In genomic region chr15:82872037-82872436, GRCm38 (mm10) we compare ENCODE assay signal across 1 mouse cellular context.
TF ChIP-seq lines count a peak whose summit lies in the region.

No protein-coding gene starts in this region.

TF ChIP-seq in MEL, 35 proteins besides CTCF, POLR2A, EP300 and RAD21 (continued from another document):
- TF ChIP-seq CHD1 (IDR thresholded peaks at IDR 0.05; ENCODE audit: low read depth, low read length) (0 out of 2 replicates have a peak, but pooled peaks have one; percentile 71), MXI1 (IDR thresholded peaks at IDR 0.05; ENCODE audit: low read depth, low read length) (peak; percentile 87), ELF1 (IDR thresholded peaks at IDR 0.05; ENCODE audit: low read depth, low read length) (peak; percentile 74), MAFK (IDR thresholded peaks at IDR 0.05; ENCODE audit: borderline replicate concordance, low read depth, low read length) (no peak), GABPA (IDR thresholded peaks at IDR 0.05; ENCODE audit: low read depth, low read length) (no peak), USF2 (IDR thresholded peaks at IDR 0.05; ENCODE audit: borderline replicate concordance in 1 of 2, insufficient read depth in 1 of 2, low read depth in 1 of 2, low read length in 2 of 2) (no peak)
